Comparison of ENCODE assay signal across 9 mouse cellular contexts in the genomic region with DNA sequence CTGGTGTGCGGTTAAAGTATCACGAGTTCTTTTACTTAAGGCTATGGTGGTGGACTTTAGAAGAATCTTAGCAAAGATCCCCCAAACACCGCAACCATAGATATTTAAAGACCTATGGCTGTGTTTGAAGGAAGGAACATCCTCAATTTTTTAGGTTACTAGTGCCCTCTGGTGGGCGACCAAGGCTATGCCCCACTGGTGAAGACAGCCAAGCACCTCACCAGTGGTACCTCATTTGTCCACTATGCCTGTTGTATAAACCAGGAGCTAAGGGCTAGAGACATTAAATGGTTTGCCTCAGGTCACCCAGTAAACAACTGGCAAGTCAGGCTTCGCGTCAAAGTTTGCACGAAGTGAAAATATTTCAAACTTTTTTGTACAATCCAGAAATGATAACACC. TPM values are rescaled to one million over a fixed set of nuclear protein-coding genes. Genes with fewer than 3 reads are reported as not detected.
DNase-seq lines count a peak whose midpoint lies in the region; ATAC-seq and TF ChIP-seq lines count a peak whose summit lies in the region.
"Had no signal": no experiment of that assay in that cellular context is flagged by ENCODE, and none has a peak within 500 bp of the region (broad histone marks: within the 10 kb centered on the region; RNA-seq: fewer than 3 reads in every experiment).

No protein-coding gene starts in this region.

- no peaks in the 10 kb centered on the region for H3K27me3 ChIP-seq in hindbrain, embryonic 12.5 days
- H3K27me3 ChIP-seq in midbrain, embryonic 12.5 days = no peaks in the 10 kb centered on the region
- H3K27me3 ChIP-seq in spleen, adult 2 months (ENCODE audit: control insufficient read depth, insufficient read depth, low read length) = no peaks in the 10 kb centered on the region

- peaks cover 41% of the 10 kb centered on the region for H3K36me3 ChIP-seq in hindbrain, embryonic 12.5 days
- peaks cover 28% of the 10 kb centered on the region for H3K36me3 ChIP-seq in midbrain, embryonic 12.5 days
- H3K36me3 ChIP-seq in spleen, adult 2 months (ENCODE audit: control insufficient read depth, insufficient read depth, low read length) = peaks cover 24% of the 10 kb centered on the region

- H3K9me3 ChIP-seq in hindbrain, embryonic 12.5 days (replicated peaks) = no peaks in the 10 kb centered on the region
- H3K9me3 ChIP-seq in midbrain, embryonic 12.5 days = no peaks in the 10 kb centered on the region

- TF ChIP-seq CTCF in brain, embryonic 14.5 days (IDR thresholded peaks at IDR 0.05; ENCODE audit: borderline replicate concordance, extremely low read depth, insufficient read depth, insufficient read length) = peak; percentile 87
- TF ChIP-seq CTCF in spleen, adult 2 months (IDR thresholded peaks at IDR 0.05; ENCODE audit: extremely low read depth, insufficient read depth, insufficient read length, insufficient replicate concordance) = peak; percentile 29; the same call in 1 of the 2 replicates

- ATAC-seq in erythroblast, adult 5-6 weeks (replicated peaks; ENCODE audit: low FRiP score, poor library complexity, severe bottlenecking) = peak; percentile 59
- peak; percentile 72; the same call in 1 of the 2 replicates for ATAC-seq in hindbrain, embryonic 12.5 days (ENCODE audit: low FRiP score)
- ATAC-seq in midbrain, embryonic 12.5 days (ENCODE audit: low FRiP score, low read depth) = 0 out of 2 replicates have a peak, but pooled peaks have one; percentile 47

- no peak overlapping the region for H3K9ac ChIP-seq in hindbrain, embryonic 12.5 days
- H3K9ac ChIP-seq in midbrain, embryonic 12.5 days (replicated peaks) = no peak overlapping the region

- no peak overlapping the region for H3K4me3 ChIP-seq in hindbrain, embryonic 12.5 days
- H3K4me3 ChIP-seq in midbrain, embryonic 12.5 days = no peak overlapping the region
- no peak overlapping the region for H3K4me3 ChIP-seq in spleen, adult 2 months (ENCODE audit: extremely low read depth, insufficient read depth, insufficient read length)
- H3K4me3 ChIP-seq: erythroblast, embryonic 14.5 days had no signal

- no peak for TF ChIP-seq POLR2A in brain, embryonic 14.5 days (IDR thresholded peaks at IDR 0.05; ENCODE audit: borderline replicate concordance, extremely low read depth, insufficient read depth, insufficient read length, poor library complexity, severe bottlenecking)
- TF ChIP-seq POLR2A in spleen, adult 2 months (IDR thresholded peaks at IDR 0.05; ENCODE audit: low read depth, low read length) = no peak

- H3K4me1 ChIP-seq in hindbrain, embryonic 12.5 days = no peaks in the 10 kb centered on the region
- H3K4me1 ChIP-seq in midbrain, embryonic 12.5 days = no peaks in the 10 kb centered on the region
- H3K4me1 ChIP-seq in spleen, adult 2 months (ENCODE audit: control insufficient read depth, insufficient read depth, insufficient read length) = no peaks in the 10 kb centered on the region

- WGBS in hindbrain, embryonic 12.5 days = 64% methylated on average over 7 of the region's 7 CpGs
- WGBS in midbrain, embryonic 12.5 days = 65% methylated on average over 7 of the region's 7 CpGs
- WGBS in spleen, adult 2 months = 74% methylated on average over 7 of the region's 7 CpGs

- DNase-seq in ovary, postnatal 14 days (ENCODE audit: low spot score) = peak; percentile 43
- no peak for DNase-seq in ovary, adult 18-20 months (ENCODE audit: low spot score)
- DNase-seq in brain, embryonic 14.5 days (ENCODE audit: low read depth) = peak; percentile 85
- DNase-seq in layer of hippocampus, postnatal 25 days (ENCODE audit: extremely low spot score in 1 of 2, low spot score in 1 of 2) = peak; percentile 43 to 80
- DNase-seq in spleen, adult 2 months (ENCODE audit: low read depth in 1 of 2, low spot score in 2 of 2) = peak; percentile 14 to 44

- H3K4me2 ChIP-seq in hindbrain, embryonic 12.5 days (replicated peaks) = no peak overlapping the region
- no peak overlapping the region for H3K4me2 ChIP-seq in midbrain, embryonic 12.5 days (replicated peaks)

- no peak overlapping the region for H3K27ac ChIP-seq in hindbrain, embryonic 12.5 days
- no peak overlapping the region for H3K27ac ChIP-seq in midbrain, embryonic 12.5 days (replicated peaks)
- no peak overlapping the region for H3K27ac ChIP-seq in spleen, adult 2 months (ENCODE audit: insufficient read depth, low read length)

RNA-seq across cellular contexts. Expression of gene Mdm4, which starts 47.6 kb away (rescaled TPM):
- polyA plus RNA-seq in brain, embryonic 14.5 days (2012; rRNA removed) = 113 and 132 TPM in 2 replicates
- 38.2 and 53.6 TPM in 2 replicates for total RNA-seq in erythroblast, adult 5-6 weeks (2015; ENCODE audit: low replicate concordance)
- total RNA-seq in erythroblast, adult 5-6 weeks (2017; ENCODE audit: low replicate concordance) = 69.9 and 74.2 TPM in 2 replicates
- 47.6 and 49.1 TPM in 2 replicates for polyA plus RNA-seq in hindbrain, embryonic 12.5 days (2016; fragmentation: Nextera tagmentation; extraction: Ambion mirVana)
- total RNA-seq in layer of hippocampus, postnatal 25 days (2021) = 10 to 100 TPM; 65.5 to 91.1 TPM
- polyA plus RNA-seq in midbrain, embryonic 12.5 days (2016; fragmentation: Nextera tagmentation; extraction: Ambion mirVana) = 50.1 and 56.4 TPM in 2 replicates
- polyA plus RNA-seq in spleen, adult 2 months (2012; rRNA removed) = 34.0 and 39.3 TPM in 2 replicates
